ENCODE assay signal across 9 mouse cellular contexts in genomic region chr4:62870391-62870983, GRCm38 (mm10).
A peak's percentile ranks its signal among the peaks of the same experiment; 100 is the strongest.
DNase-seq lines count a peak whose midpoint lies in the region; ATAC-seq and TF ChIP-seq lines count a peak whose summit lies in the region.
"Had no signal": no experiment of that assay in that cellular context is flagged by ENCODE, and none has a peak within 500 bp of the region (broad histone marks: within the 10 kb centered on the region; RNA-seq: fewer than 3 reads in every experiment).

No protein-coding gene starts in this region.

- intact Hi-C loops in left cerebral cortex, adult 2 months (cut with DNase I): no loop called here

- no peak overlapping the region for H3K4me2 ChIP-seq in midbrain, embryonic 14.5 days (ENCODE audit: low read length)
- H3K4me2 ChIP-seq: heart, embryonic 15.5 days had no signal

- WGBS in midbrain, embryonic 14.5 days: 60% methylated on average over 14 of the region's 14 CpGs

- no peak for TF ChIP-seq CTCF in left cerebral cortex, adult 2 months (IDR thresholded peaks at IDR 0.05)

- DNase-seq in left cerebral cortex, adult 2 months (ENCODE audit: extremely low spot score in 1 of 2, low spot score in 2 of 2): peak; percentile 12 to 22
- no peak for DNase-seq in left cerebral cortex, adult 11 months (ENCODE audit: low spot score)
- peak; percentile 53 to 62 for DNase-seq in kidney, postnatal 36 days
- DNase-seq in midbrain, embryonic 14.5 days: peak; percentile 58
- DNase-seq in ovary, postnatal 36 days (ENCODE audit: low spot score): no peak
- no peak for DNase-seq in embryo, embryonic 11 days
- DNase-seq in retina, postnatal 1 day: no peak

- H3K4me1 ChIP-seq in midbrain, embryonic 14.5 days (ENCODE audit: control insufficient read depth, insufficient read depth, low read length): 0 out of 2 replicates have a peak, but pooled peaks cover 4% of the 10 kb centered on the region

- H3K9me3 ChIP-seq in midbrain, embryonic 14.5 days (ENCODE audit: control insufficient read depth, low read length): no peaks in the 10 kb centered on the region
- H3K9me3 ChIP-seq: heart, embryonic 15.5 days had no signal

- H3K27ac ChIP-seq in left cerebral cortex, adult 2 months: no peak overlapping the region
- H3K27ac ChIP-seq in midbrain, embryonic 14.5 days (replicated peaks; ENCODE audit: low read depth, low read length): peak overlapping the region; percentile 55; the same call in 1 of the 2 replicates
- H3K27ac ChIP-seq: heart, embryonic 15.5 days had no signal

- ATAC-seq in granulocyte monocyte progenitor cell, adult 5-6 weeks (replicated peaks; ENCODE audit: poor library complexity, severe bottlenecking): 0 out of 2 replicates have a peak, but pooled peaks have one; percentile 17
- peak; percentile 71 for ATAC-seq in midbrain, embryonic 14.5 days (ENCODE audit: low FRiP score, low TSS enrichment)

- H3K27me3 ChIP-seq in midbrain, embryonic 14.5 days (ENCODE audit: control insufficient read depth, insufficient read depth, low read length): no peaks in the 10 kb centered on the region
- H3K27me3 ChIP-seq: heart, embryonic 15.5 days had no signal

- H3K4me3 ChIP-seq in left cerebral cortex, adult 2 months: no peak overlapping the region
- no peak overlapping the region for H3K4me3 ChIP-seq in midbrain, embryonic 14.5 days (replicated peaks; ENCODE audit: low read depth, low read length)
- H3K4me3 ChIP-seq: heart, embryonic 15.5 days had no signal

- no peaks in the 10 kb centered on the region for H3K36me3 ChIP-seq in midbrain, embryonic 14.5 days (ENCODE audit: control insufficient read depth, insufficient read depth, low read length)
- H3K36me3 ChIP-seq: heart, embryonic 15.5 days had no signal

- no peak overlapping the region for H3K9ac ChIP-seq in midbrain, embryonic 14.5 days (replicated peaks; ENCODE audit: low read length)
- H3K9ac ChIP-seq: heart, embryonic 15.5 days had no signal

Comparison
In these comparisons a context has a peak if more than half of its experiments do, and no peak if none do; other contexts are left out.
1. DNase-seq: peak in left cerebral cortex, adult 2 months (2 of 2), kidney, postnatal 36 days (2 of 2) and midbrain, embryonic 14.5 days (single experiment); none in left cerebral cortex, adult 11 months (single experiment), ovary, postnatal 36 days (single experiment), embryo, embryonic 11 days (single experiment) and retina, postnatal 1 day (single experiment).